Mouse (Mus musculus): ENCODE data around the gene Fam24b. TPM values are rescaled to one million over a fixed set of nuclear protein-coding genes. Genes with fewer than 3 reads are reported as not detected.

The Fam24b gene
- polyA plus RNA-seq, 1 experiment from 2014 or later = not detected

- Histone ChIP-seq H3K4me3 (ENCODE audit: low read length) (no peak overlapping the region), H3K27me3 (ENCODE audit: control insufficient read depth, insufficient read depth, low read length) (no peaks in the 10 kb centered on the region), H3K4me1 (ENCODE audit: control insufficient read depth, insufficient read depth, low read length) (no peaks in the 10 kb centered on the region), H3K27ac (ENCODE audit: low read length) (no peak overlapping the region), H3K9ac (ENCODE audit: low read length) (no peak overlapping the region), H3K4me2 (ENCODE audit: low read depth, low read length) (no peak overlapping the region), H3K36me3 (ENCODE audit: control insufficient read depth, insufficient read depth) (no peaks in the 10 kb centered on the region), H3K9me3 (replicated peaks; ENCODE audit: control insufficient read depth, low read length) (no peaks in the 10 kb centered on the region)
- 72% methylated on average over 5 of the region's 5 CpGs for WGBS
- ATAC-seq (replicated peaks; ENCODE audit: extremely low read depth, insufficient read depth, low FRiP score) = no peak
These were observed 22.6 kb downstream of the Fam24b start for GRCm38 (mm10) chr7:131306733-131307132.

DNA sequence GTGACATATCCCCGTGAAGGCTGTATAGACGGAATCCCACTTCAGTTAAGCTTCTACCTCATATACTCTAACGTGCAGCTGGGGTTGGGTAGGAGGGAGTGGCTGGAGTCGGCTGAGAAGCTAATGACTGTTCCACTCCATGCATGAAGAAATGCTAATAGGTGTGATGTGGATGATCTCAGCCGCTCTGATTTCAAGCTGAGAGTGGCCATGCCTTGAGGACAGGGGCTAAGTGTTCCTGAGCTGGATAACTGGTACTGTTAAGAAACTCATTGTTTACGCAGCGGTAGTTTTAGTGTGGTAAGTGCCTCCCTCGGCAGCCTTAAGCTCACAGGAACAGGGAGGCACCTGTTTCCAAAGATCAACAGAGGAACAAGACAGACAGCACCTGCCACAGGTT, 26.0 kb downstream of the Fam24b start:
- Histone ChIP-seq H3K27ac (ENCODE audit: low read length) (no peak overlapping the region), H3K9me3 (replicated peaks; ENCODE audit: control insufficient read depth, low read length) (no peaks in the 10 kb centered on the region), H3K9ac (ENCODE audit: low read length) (no peak overlapping the region), H3K4me1 (ENCODE audit: control insufficient read depth, insufficient read depth, low read length) (no peaks in the 10 kb centered on the region), H3K36me3 (ENCODE audit: control insufficient read depth, insufficient read depth) (no peaks in the 10 kb centered on the region), H3K27me3 (ENCODE audit: control insufficient read depth, insufficient read depth, low read length) (no peaks in the 10 kb centered on the region), H3K4me3 (ENCODE audit: low read length) (no peak overlapping the region), H3K4me2 (ENCODE audit: low read depth, low read length) (no peak overlapping the region)
- WGBS = 69% methylated on average over 8 of the region's 8 CpGs
- ATAC-seq (replicated peaks; ENCODE audit: extremely low read depth, insufficient read depth, low FRiP score) = no peak

DNA sequence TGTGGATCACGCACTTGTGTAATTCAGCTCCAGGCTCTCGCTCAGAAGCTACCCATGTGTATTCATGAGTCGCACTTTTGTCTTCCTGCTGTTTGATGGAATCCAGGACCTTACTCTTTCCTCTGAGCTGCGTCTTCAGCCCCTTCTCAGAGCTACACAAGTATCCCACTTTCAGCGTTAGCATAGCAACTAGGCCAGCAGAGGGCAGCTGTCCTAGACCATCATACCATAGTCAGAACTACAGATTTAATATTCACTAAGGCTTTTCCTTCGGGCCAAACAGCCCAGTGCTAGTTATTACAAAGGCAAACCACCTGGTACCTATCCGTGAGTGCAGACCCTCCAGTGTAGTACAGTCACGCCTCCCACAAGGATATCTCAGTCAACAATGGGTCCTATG, 32.2 kb downstream of the Fam24b start:
- Histone ChIP-seq H3K4me2 (ENCODE audit: low read depth, low read length) (no peak overlapping the region), H3K27me3 (ENCODE audit: control insufficient read depth, insufficient read depth, low read length) (no peaks in the 10 kb centered on the region; the same call in 1 of the 2 replicates), H3K9ac (ENCODE audit: low read length) (no peak overlapping the region), H3K27ac (ENCODE audit: low read length) (no peak overlapping the region), H3K4me1 (ENCODE audit: control insufficient read depth, insufficient read depth, low read length) (no peaks in the 10 kb centered on the region), H3K36me3 (ENCODE audit: control insufficient read depth, insufficient read depth) (no peaks in the 10 kb centered on the region), H3K9me3 (replicated peaks; ENCODE audit: control insufficient read depth, low read length) (no peaks in the 10 kb centered on the region), H3K4me3 (ENCODE audit: low read length) (no peak overlapping the region)
- ATAC-seq (replicated peaks; ENCODE audit: extremely low read depth, insufficient read depth, low FRiP score) = no peak
- 70% methylated on average over 8 of the region's 8 CpGs for WGBS

Other genes with a start within 250 kb of the Fam24b start
- not detected in 2 replicates for gene 4933402N03Rik, start 183.2 kb downstream of the Fam24b start, polyA plus RNA-seq (2015; fragmentation: Nextera tagmentation; extraction: Ambion mirVana)
- gene 5430419D17Rik, start 155.1 kb downstream of the Fam24b start, polyA plus RNA-seq (2015; fragmentation: Nextera tagmentation; extraction: Ambion mirVana) = 0.21 and 0.51 TPM in 2 replicates
- gene Cuzd1, start 7.2 kb downstream of the Fam24b start, polyA plus RNA-seq (2015; fragmentation: Nextera tagmentation; extraction: Ambion mirVana) = 0.54 and 0.63 TPM in 2 replicates
- gene Fam24a, start 4.3 kb upstream of the Fam24b start, polyA plus RNA-seq (2015; fragmentation: Nextera tagmentation; extraction: Ambion mirVana) = not detected in 2 replicates
- 19.2 and 22.2 TPM in 2 replicates for gene 2310057M21Rik, start 33.2 kb upstream of the Fam24b start, polyA plus RNA-seq (2015; fragmentation: Nextera tagmentation; extraction: Ambion mirVana)
- gene Pstk, start 41.6 kb upstream of the Fam24b start, polyA plus RNA-seq (2015; fragmentation: Nextera tagmentation; extraction: Ambion mirVana) = 87.1 and 95.5 TPM in 2 replicates
- gene Ikzf5, start 81.0 kb upstream of the Fam24b start, polyA plus RNA-seq (2015; fragmentation: Nextera tagmentation; extraction: Ambion mirVana) = 7.9 and 9.2 TPM in 2 replicates
- gene Acadsb, start 81.1 kb upstream of the Fam24b start, polyA plus RNA-seq (2015; fragmentation: Nextera tagmentation; extraction: Ambion mirVana) = 101 and 105 TPM in 2 replicates
- gene Hmx3, start 213.4 kb upstream of the Fam24b start, polyA plus RNA-seq (2015; fragmentation: Nextera tagmentation; extraction: Ambion mirVana) = 0.16 TPM in 1 of 2 replicates, not detected in the other
- not detected in 2 replicates for gene Hmx2, start 219.3 kb upstream of the Fam24b start, polyA plus RNA-seq (2015; fragmentation: Nextera tagmentation; extraction: Ambion mirVana)
- 135 and 144 TPM in 2 replicates for gene Bub3, start 230.7 kb upstream of the Fam24b start, polyA plus RNA-seq (2015; fragmentation: Nextera tagmentation; extraction: Ambion mirVana)